Mouse (Mus musculus): ENCODE measurements at regions not wholly inside any gene's neighbourhood (a gene's known extent, or its start where the extent isn't known, plus 50 kb on each side); places are given as distances from the start of the nearest gene placed in this dataset.

DNA sequence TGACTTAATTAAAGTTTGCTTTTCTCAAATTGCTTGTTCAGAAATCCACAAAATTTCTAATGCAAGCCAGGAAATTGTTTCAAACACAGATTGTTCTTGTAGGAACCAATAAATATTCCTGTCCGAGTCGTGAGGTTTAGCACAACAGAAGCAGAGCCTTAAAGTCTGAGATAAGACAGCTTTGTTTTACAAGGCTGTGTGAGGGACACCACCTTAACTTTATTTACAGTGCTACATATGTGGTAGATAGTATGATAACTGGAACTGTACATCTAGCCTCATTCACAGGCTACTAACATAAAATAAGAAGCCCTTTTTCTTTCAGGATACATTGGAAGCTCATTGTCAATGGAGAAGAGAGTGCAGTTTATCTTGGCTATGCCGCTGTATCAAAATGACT is 602.8 kb downstream of the Tns3 start:
- H3K27me3 ChIP-seq (ENCODE audit: low read depth, poor library complexity, severe bottlenecking), result no peaks in the 10 kb centered on the region
- WGBS, result 93% methylated on average over 3 of the region's 3 CpGs

DNA sequence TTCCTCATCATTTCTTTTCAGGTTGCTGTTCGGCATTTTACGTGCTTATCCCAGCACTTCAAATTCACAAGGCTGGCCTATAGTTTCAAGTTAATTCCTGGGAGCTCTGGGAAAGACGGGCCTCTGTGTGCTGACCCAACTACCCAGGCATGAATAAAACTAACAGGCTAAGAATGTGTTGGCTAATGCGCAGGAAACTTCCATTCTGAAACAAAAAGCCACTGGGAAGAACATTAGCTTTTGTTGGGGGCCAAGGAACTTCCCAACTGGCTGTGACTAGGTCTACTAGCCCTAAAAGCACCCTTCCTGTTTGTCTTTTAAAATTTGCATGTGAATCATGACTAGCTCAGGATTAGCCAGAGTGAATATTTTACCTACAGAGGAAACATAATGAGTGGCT is 612.8 kb downstream of the Tns3 start:
- WGBS, result 31% methylated on average over 4 of the region's 4 CpGs
- H3K27ac ChIP-seq (replicated peaks), result no peak overlapping the region
- H3K9me3 ChIP-seq (replicated peaks), result no peaks in the 10 kb centered on the region
- H3K4me1 ChIP-seq, result peaks cover 5% of the 10 kb centered on the region
- H3K36me3 ChIP-seq, result no peaks in the 10 kb centered on the region
- DNase-seq (ENCODE audit: low spot score), result no peak
- H3K4me3 ChIP-seq, result no peak overlapping the region
- no peaks in the 10 kb centered on the region for H3K27me3 ChIP-seq (ENCODE audit: low read depth, poor library complexity, severe bottlenecking)

More for the DNA sequence above, 602.8 kb downstream of the Tns3 start:
- Histone ChIP-seq H3K4me1 (no peaks in the 10 kb centered on the region), H3K4me3 (no peak overlapping the region), H3K27ac (replicated peaks) (no peak overlapping the region), H3K36me3 (no peaks in the 10 kb centered on the region), H3K9me3 (replicated peaks) (no peaks in the 10 kb centered on the region)
- DNase-seq (ENCODE audit: low spot score), result no peak

DNA sequence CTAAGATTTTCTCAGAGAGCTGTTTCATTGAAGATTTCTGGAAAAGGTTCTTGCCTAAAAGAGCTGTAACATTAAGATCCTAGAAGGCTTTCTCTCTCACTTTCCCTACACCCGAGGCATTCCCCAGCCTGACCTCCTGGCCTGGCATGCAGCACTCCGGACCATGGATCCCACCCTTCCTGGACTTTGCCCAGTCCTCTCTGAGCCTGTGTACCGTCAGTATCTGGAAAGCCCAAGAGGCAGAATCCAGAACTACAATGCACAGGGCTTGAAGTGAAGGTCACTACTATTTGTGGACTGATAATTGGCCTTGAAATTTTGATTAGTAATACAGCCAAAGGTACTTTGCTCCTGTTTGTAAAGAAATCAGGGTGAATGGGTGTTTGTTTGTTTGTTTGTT is 619.2 kb downstream of the Tns3 start:
- H3K36me3 ChIP-seq, result no peaks in the 10 kb centered on the region
- H3K4me3 ChIP-seq, result no peak overlapping the region
- WGBS, result 80% methylated on average over 3 of the region's 3 CpGs
- H3K27ac ChIP-seq (replicated peaks), result no peak overlapping the region
- no peaks in the 10 kb centered on the region for H3K27me3 ChIP-seq (ENCODE audit: low read depth, poor library complexity, severe bottlenecking)
- no peaks in the 10 kb centered on the region for H3K4me1 ChIP-seq
- H3K9me3 ChIP-seq (replicated peaks), result no peaks in the 10 kb centered on the region
- DNase-seq (ENCODE audit: low spot score), result no peak

DNA sequence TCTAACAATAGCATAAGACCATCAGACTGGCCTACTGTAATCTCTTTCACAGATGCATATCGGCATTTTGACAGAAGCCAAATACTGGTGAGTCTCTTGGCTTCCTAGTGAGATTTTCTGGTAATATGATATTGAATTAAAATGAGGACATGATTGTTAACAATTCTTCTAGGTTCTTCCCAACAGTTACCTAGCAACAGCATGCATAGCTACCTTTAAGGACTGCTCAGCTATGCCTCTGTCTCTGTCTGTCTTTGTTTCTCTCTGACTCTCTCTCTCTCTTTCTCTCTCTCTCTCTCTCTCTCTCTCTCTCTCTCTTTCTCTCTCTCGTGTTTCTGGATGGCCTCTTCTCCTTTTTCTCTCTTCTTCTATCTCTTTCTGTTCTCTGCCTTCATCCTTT is 634.2 kb downstream of the Tns3 start:
- no peak overlapping the region for H3K27ac ChIP-seq (replicated peaks)
- DNase-seq (ENCODE audit: low spot score), result no peak
- H3K9me3 ChIP-seq (replicated peaks), result no peaks in the 10 kb centered on the region
- no peaks in the 10 kb centered on the region for H3K27me3 ChIP-seq (ENCODE audit: low read depth, poor library complexity, severe bottlenecking)
- H3K4me3 ChIP-seq, result no peak overlapping the region
- WGBS, result 75% methylated on average over 2 of the region's 2 CpGs
- no peaks in the 10 kb centered on the region for H3K36me3 ChIP-seq
- H3K4me1 ChIP-seq, result no peaks in the 10 kb centered on the region

DNA sequence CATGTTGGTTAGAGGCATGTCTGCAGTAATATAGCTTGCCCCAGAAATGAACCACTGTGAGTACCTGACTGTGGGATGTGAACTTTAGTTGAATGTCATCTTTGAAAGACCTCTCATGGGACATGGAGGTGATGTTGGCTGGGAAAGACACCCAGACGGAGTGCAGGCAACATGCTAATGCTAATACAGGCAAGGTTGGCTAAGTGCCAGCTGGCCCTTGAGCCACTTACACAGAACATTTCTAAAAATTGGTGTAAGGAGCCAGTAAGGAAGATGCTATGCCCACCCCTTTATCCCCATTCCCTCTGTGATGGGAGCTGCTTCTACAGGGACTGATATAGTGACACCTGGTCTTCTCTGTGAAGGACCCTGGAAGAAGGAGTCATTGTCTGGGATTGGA is 656.5 kb downstream of the Tns3 start:
- no peaks in the 10 kb centered on the region for H3K36me3 ChIP-seq
- DNase-seq (ENCODE audit: low spot score), result no peak
- WGBS, result 86% methylated on average over 1 of the region's 1 CpGs
- H3K9me3 ChIP-seq (replicated peaks), result no peaks in the 10 kb centered on the region
- H3K4me3 ChIP-seq, result no peak overlapping the region
- no peaks in the 10 kb centered on the region for H3K4me1 ChIP-seq
- H3K27ac ChIP-seq (replicated peaks), result no peak overlapping the region
- H3K27me3 ChIP-seq (ENCODE audit: low read depth, poor library complexity, severe bottlenecking), result no peaks in the 10 kb centered on the region

DNA sequence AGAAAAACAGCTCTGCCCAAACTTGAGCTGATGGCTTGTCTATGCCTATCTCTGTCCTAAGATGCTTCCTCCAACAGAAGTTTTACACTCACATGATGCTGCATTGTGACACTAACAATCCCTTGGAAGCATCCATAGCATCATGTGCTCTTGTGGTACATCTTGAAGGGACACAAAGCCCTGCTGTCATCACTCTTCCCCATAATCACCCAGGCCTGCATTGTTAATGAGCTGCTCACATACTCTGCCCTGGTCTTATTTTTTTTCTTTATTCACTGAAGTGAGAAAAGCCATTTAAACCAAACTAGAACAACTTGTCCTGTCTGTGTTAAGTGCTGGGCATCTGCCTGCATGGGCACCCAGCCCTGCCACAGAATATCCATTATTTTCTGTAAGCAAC is 683.3 kb downstream of the Tns3 start:
- no peak overlapping the region for H3K4me3 ChIP-seq
- no peak overlapping the region for H3K27ac ChIP-seq (replicated peaks)
- no peaks in the 10 kb centered on the region for H3K9me3 ChIP-seq (replicated peaks)
- H3K36me3 ChIP-seq, result no peaks in the 10 kb centered on the region
- no peaks in the 10 kb centered on the region for H3K4me1 ChIP-seq
- H3K27me3 ChIP-seq (ENCODE audit: low read depth, poor library complexity, severe bottlenecking), result no peaks in the 10 kb centered on the region
- no peak for DNase-seq (ENCODE audit: low spot score)

DNA sequence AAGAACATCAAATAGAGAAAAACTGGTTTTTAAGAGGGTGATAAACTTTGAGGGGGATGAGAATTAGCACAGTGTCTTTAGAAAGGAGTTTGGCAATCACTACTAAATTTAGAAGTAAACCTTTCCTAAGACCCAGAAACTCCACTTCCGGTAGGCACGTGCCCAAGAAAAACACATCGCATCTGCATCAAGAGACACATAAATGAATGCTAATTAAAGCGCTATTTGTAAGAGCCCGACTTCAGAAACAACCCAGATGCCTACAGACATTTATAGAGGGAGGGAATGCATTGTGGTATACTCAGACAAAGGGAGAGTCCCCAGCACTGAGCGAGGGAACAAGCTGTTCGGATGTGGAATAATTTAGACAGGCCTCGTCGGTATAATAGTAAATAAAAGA is 688.5 kb downstream of the Tns3 start:
- WGBS, result 80% methylated on average over 9 of the region's 9 CpGs
- DNase-seq (ENCODE audit: low spot score), result no peak
- no peak overlapping the region for H3K27ac ChIP-seq (replicated peaks)
- no peaks in the 10 kb centered on the region for H3K4me1 ChIP-seq
- no peaks in the 10 kb centered on the region for H3K27me3 ChIP-seq (ENCODE audit: low read depth, poor library complexity, severe bottlenecking)
- H3K4me3 ChIP-seq, result no peak overlapping the region
- H3K36me3 ChIP-seq, result no peaks in the 10 kb centered on the region
- H3K9me3 ChIP-seq (replicated peaks), result no peaks in the 10 kb centered on the region

DNA sequence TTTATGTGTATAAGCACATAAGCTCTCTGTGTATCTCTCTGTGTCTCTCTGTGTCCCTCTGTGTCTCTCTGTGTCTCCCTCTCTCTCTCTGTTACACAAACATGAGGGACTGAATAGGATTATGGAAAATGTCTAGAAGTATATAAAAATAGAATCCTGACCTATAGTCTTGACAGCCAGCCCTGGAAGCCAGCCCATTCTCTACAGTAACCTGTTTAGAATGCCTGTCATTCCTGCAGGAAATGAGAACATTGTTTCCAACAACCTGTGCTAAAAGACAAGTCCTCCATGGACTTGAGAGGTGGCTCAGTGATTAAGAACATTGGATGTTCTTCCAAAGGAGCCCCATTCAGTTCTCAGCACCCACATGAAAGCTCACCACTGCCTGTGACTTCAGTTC is 714.4 kb downstream of the Tns3 start:
- no peaks in the 10 kb centered on the region for H3K4me1 ChIP-seq
- no peaks in the 10 kb centered on the region for H3K27me3 ChIP-seq (ENCODE audit: low read depth, poor library complexity, severe bottlenecking)
- no peaks in the 10 kb centered on the region for H3K36me3 ChIP-seq
- no peak overlapping the region for H3K27ac ChIP-seq (replicated peaks)
- no peaks in the 10 kb centered on the region for H3K9me3 ChIP-seq (replicated peaks)
- H3K4me3 ChIP-seq, result no peak overlapping the region
- DNase-seq (ENCODE audit: low spot score), result no peak

DNA sequence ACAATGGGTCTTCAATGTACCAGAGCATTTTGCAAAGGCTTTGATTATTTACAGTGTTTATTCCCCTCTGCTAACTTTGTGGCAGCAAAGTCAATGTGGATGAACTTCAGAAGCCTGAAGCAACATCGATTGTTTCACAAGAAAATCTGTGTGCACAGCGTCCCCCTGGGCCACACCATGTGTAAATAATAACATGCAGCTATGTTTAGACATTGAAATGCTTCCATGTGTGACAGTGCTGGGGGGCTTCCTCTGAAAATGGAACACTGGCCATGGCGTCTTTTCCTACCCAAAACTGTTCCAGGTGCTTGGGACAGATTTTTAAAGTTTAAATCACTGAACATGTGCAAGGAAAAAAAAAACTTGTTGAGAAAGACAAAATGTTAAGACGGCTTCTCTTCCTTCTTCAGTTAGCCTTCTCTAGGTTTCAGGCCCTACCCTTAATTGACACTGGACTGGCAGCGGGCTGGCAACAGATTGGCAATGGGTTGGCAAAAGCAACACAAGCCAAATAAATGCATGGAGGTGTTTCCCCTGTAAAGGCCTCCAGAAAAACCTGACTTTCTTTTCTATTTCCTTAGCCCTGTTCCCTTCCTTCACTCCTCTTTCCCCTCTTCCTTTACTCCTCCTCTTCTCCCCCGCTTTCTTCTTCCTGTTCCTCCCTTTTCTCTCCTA is 715.0 kb downstream of the Tns3 start:
- H3K9me3 ChIP-seq (replicated peaks), result no peaks in the 10 kb centered on the region
- no peaks in the 10 kb centered on the region for H3K27me3 ChIP-seq (ENCODE audit: low read depth, poor library complexity, severe bottlenecking)
- H3K4me3 ChIP-seq, result no peak overlapping the region
- WGBS, result 78% methylated on average over 6 of the region's 6 CpGs
- no peak overlapping the region for H3K27ac ChIP-seq (replicated peaks)
- no peaks in the 10 kb centered on the region for H3K36me3 ChIP-seq
- DNase-seq (ENCODE audit: low spot score), result no peak
- H3K4me1 ChIP-seq, result no peaks in the 10 kb centered on the region

DNA sequence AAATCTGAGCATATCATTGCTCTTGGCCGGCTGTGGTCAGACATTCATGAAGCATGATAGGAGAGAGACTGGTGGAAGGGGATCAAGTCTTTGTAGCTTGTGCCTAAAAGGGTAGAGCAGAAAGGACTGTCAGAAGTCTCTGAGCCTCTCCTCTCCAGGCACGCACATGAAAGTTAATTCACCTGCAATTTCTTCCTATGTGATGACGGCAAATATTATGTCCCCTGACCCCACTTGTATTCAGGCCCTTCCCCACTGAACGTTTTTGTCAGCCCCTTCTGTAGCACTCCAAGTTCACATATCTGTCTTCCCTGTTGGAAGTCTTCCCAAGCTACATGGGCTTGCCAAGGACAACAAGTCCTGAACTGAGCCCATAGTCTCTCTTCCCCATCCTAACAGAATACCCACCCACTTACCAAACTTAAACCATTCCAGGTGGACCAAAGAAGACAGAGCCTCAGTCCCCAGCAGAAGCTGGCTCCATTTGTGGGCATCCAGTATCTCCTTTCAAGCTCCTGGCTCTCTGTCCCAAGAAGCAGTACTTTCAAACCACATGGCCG is 719.3 kb downstream of the Tns3 start:
- no peak for DNase-seq (ENCODE audit: low spot score)
- 88% methylated on average over 5 of the region's 5 CpGs for WGBS
- H3K4me3 ChIP-seq, result no peak overlapping the region
- no peaks in the 10 kb centered on the region for H3K4me1 ChIP-seq
- no peaks in the 10 kb centered on the region for H3K36me3 ChIP-seq
- H3K27me3 ChIP-seq (ENCODE audit: low read depth, poor library complexity, severe bottlenecking), result no peaks in the 10 kb centered on the region
- no peaks in the 10 kb centered on the region for H3K9me3 ChIP-seq (replicated peaks)
- H3K27ac ChIP-seq (replicated peaks), result no peak overlapping the region

DNA sequence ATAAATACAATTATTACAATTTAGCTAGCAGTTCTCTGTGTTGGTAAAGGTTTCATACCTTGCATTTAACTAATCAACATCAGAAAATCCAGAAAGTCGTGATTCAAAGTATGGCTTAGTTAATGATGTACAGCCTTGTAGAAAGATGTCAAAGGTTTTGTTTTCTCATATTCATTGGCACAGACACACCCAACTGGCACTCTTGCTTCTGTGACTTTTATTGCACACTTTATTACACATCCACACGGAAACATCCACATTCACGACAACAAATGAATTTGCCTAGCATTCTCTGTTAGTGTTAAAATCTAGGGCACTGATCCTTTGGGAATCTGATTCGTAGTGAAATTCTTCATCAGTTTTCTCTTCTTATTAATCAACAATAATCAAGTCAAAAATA is 720.0 kb downstream of the Tns3 start:
- no peaks in the 10 kb centered on the region for H3K27me3 ChIP-seq (ENCODE audit: low read depth, poor library complexity, severe bottlenecking)
- no peaks in the 10 kb centered on the region for H3K36me3 ChIP-seq
- 92% methylated on average over 4 of the region's 4 CpGs for WGBS
- no peaks in the 10 kb centered on the region for H3K4me1 ChIP-seq
- no peak for DNase-seq (ENCODE audit: low spot score)
- no peak overlapping the region for H3K4me3 ChIP-seq
- H3K9me3 ChIP-seq (replicated peaks), result no peaks in the 10 kb centered on the region
- no peak overlapping the region for H3K27ac ChIP-seq (replicated peaks)

DNA sequence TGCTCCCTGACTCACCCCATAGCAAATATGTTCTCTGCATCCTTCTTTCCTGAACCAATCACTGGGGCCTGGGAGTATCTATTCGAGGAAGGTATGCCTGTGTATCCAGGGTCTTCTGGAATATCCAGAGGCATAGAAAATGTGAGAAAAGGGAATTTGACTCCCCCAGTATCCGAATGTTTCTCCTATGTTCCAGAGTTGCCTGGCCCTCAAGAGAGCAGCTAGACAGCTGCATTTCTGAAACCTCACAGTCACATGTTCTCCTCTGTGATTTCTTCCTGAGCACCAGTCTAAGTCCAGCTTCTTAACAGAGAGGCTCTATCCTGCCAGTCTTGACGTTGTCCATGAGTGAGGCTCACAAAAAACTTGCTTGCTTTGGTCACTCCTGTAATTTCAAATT is 719.9 kb upstream of the Igfbp3 start:
- Histone ChIP-seq H3K9me3 (replicated peaks) (no peaks in the 10 kb centered on the region), H3K27ac (replicated peaks) (no peak overlapping the region), H3K27me3 (ENCODE audit: low read depth, poor library complexity, severe bottlenecking) (no peaks in the 10 kb centered on the region), H3K4me1 (no peaks in the 10 kb centered on the region), H3K36me3 (no peaks in the 10 kb centered on the region), H3K4me3 (no peak overlapping the region)
- 80% methylated on average over 3 of the region's 3 CpGs for WGBS
- DNase-seq (ENCODE audit: low spot score), result no peak

DNA sequence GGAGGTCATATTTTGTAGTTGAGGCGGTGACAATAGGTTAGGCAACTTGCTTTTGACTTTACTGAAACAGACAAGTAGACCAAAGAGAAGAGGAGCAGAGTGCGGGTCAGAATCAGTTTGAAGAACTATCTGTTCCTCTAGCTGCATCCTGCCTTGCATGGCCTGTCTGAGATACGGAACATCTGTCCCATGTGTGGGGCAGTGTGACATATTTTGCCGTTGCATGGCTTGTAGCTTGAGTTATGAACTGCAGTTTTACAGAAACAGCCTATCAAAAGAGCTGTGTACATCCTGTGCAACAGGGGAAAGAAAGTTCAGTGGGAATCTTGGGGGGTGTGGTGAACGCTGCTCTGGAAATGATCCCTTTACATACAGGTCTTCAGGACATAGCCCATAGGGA is 718.9 kb upstream of the Igfbp3 start:
- DNase-seq (ENCODE audit: low spot score), result no peak
- no peaks in the 10 kb centered on the region for H3K4me1 ChIP-seq
- no peak overlapping the region for H3K4me3 ChIP-seq
- no peaks in the 10 kb centered on the region for H3K36me3 ChIP-seq
- no peak overlapping the region for H3K27ac ChIP-seq (replicated peaks)
- 93% methylated on average over 5 of the region's 5 CpGs for WGBS
- peaks cover 3% of the 10 kb centered on the region for H3K9me3 ChIP-seq (replicated peaks)
- no peaks in the 10 kb centered on the region for H3K27me3 ChIP-seq (ENCODE audit: low read depth, poor library complexity, severe bottlenecking)

Measured in midbrain, embryonic 10.5 days (tissue).